Mouse (Mus musculus): ENCODE results near the gene Ap2a1.

DNA sequence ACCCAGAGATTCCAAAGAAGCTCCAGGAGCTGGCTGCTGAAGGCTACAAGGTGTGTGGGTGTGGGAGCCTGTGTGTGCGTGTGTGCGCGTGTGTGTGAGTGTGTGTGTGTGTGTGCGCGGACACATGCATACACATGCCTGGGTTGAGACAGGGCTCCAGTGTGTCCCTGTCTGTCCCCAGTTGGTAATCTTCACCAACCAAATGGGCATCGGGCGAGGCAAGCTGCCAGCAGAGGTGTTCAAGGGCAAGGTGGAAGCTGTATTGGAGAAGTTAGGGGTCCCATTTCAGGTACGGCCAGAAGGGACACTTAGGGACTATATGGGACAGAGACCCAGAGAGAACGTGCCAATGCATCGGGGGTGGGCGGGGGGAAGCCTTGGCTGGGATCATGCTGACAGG is 69.4 kb downstream of the Ap2a1 start:
- TF ChIP-seq CTCF (IDR thresholded peaks at IDR 0.05; ENCODE audit: low read depth) (no peak), EP300 (IDR thresholded peaks at IDR 0.05; ENCODE audit: low read depth) (no peak)

All from liver, postnatal 0 days (tissue).